Mouse (Mus musculus): ENCODE results near the gene Csmd2. TPM values are rescaled to one million over a fixed set of nuclear protein-coding genes. Genes with fewer than 3 reads are reported as not detected.

Gene Csmd2
- polyA plus RNA-seq, 1 experiment = 13.4 TPM

- Histone ChIP-seq H3K4me3 (replicated peaks; ENCODE audit: insufficient read depth, low read depth, low read length) (no peak overlapping the region), H3K4me1 (ENCODE audit: control insufficient read depth, insufficient read depth, low read length) (no peaks in the 10 kb centered on the region; the same call in 1 of the 2 replicates), H3K27me3 (ENCODE audit: control insufficient read depth, insufficient read depth, low read length) (no peaks in the 10 kb centered on the region), H3K27ac (ENCODE audit: insufficient read depth, low read length) (no peak overlapping the region)
- WGBS = 82% methylated on average over 6 of the region's 6 CpGs
- no peak for DNase-seq
- TF ChIP-seq CTCF (IDR thresholded peaks at IDR 0.05; ENCODE audit: borderline replicate concordance, insufficient read depth, low read depth, low read length) = no peak
- no peak for TF ChIP-seq POLR2A (IDR thresholded peaks at IDR 0.05; ENCODE audit: borderline replicate concordance, insufficient read depth, low read length)
Measured at GRCm38 (mm10) chr4:128368088-128368487, 380.4 kb downstream of the Csmd2 start.

DNA sequence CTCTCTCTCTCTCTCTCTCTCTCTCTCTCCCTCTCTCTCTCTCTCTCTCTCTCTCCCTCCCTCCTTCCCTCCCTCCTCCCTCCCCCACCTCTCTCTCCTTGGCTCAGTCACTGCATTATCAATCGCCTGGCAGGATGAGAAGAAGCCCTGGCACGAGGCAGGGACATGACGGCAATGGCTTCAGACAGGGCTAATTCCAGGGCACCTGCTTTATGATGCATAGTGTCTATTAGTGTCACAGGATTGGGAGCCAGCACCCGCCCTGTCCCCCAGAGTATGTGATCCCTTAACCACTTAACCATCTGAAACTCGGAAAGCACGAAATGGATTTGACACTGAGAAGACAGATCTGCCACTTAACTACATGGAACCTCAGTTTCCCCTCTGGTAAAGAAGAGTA, 384.1 kb downstream of the Csmd2 start:
- Histone ChIP-seq H3K27ac (ENCODE audit: insufficient read depth, low read length) (no peak overlapping the region), H3K27me3 (ENCODE audit: control insufficient read depth, insufficient read depth, low read length) (no peaks in the 10 kb centered on the region), H3K4me1 (ENCODE audit: control insufficient read depth, insufficient read depth, low read length) (peaks cover 6% of the 10 kb centered on the region), H3K4me3 (replicated peaks; ENCODE audit: insufficient read depth, low read depth, low read length) (no peak overlapping the region)
- no peak for DNase-seq
- 64% methylated on average over 6 of the region's 6 CpGs for WGBS
- TF ChIP-seq POLR2A (IDR thresholded peaks at IDR 0.05; ENCODE audit: borderline replicate concordance, insufficient read depth, low read length) (no peak), CTCF (IDR thresholded peaks at IDR 0.05; ENCODE audit: borderline replicate concordance, insufficient read depth, low read depth, low read length) (no peak)

DNA sequence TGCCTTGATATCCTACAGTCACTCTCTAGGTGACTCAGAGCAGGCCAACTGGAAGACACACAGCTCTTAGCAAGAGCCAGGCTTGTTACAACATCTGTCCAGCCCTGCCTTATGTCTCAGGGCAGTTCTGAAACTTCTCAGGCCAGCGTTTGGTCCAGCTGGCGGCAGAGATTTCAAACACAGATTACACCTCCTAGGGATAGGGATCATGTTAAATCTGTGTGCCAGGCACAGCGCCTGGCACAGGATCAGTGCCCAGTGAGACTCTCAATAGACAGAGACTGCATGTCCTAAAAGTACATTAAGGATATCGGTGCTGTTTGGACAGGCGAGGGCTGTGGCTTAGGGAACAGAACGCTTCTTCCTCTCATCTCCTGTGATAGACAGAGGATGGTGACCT, 385.5 kb downstream of the Csmd2 start:
- Histone ChIP-seq H3K27ac (ENCODE audit: insufficient read depth, low read length) (no peak overlapping the region), H3K4me1 (ENCODE audit: control insufficient read depth, insufficient read depth, low read length) (peaks cover 6% of the 10 kb centered on the region), H3K27me3 (ENCODE audit: control insufficient read depth, insufficient read depth, low read length) (no peaks in the 10 kb centered on the region), H3K4me3 (replicated peaks; ENCODE audit: insufficient read depth, low read depth, low read length) (no peak overlapping the region)
- TF ChIP-seq POLR2A (IDR thresholded peaks at IDR 0.05; ENCODE audit: borderline replicate concordance, insufficient read depth, low read length) = no peak
- 67% methylated on average over 6 of the region's 6 CpGs for WGBS
- DNase-seq = peak in 1 of 2 experiments; percentile 20

DNA sequence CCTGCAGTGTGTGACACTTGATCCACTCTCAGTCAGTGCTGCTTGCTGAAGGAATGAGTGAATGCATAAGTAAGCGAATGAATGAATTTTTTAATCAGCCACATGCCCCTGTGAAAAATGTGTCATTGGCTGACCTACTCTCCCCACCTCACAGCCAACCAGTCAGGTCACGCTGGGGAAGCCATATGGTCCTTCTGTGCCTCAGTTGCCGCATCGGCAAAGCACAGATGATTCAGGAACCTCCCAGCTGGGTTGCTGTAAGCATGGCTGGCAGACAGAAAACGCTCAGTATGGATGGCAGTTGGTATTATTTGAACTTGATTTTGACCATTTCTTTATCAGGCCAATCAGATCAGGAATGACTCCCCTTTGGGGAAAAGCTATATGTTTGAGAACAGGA, 386.4 kb downstream of the Csmd2 start:
- 19% methylated on average over 5 of the region's 5 CpGs for WGBS
- H3K4me3 ChIP-seq (replicated peaks; ENCODE audit: insufficient read depth, low read depth, low read length) = no peak overlapping the region
- TF ChIP-seq POLR2A (IDR thresholded peaks at IDR 0.05; ENCODE audit: borderline replicate concordance, insufficient read depth, low read length) = no peak
- DNase-seq = peak; percentile 32 to 51
- peaks cover 6% of the 10 kb centered on the region for H3K4me1 ChIP-seq (ENCODE audit: control insufficient read depth, insufficient read depth, low read length)
- H3K27me3 ChIP-seq (ENCODE audit: control insufficient read depth, insufficient read depth, low read length) = no peaks in the 10 kb centered on the region
- no peak overlapping the region for H3K27ac ChIP-seq (ENCODE audit: insufficient read depth, low read length)

DNA sequence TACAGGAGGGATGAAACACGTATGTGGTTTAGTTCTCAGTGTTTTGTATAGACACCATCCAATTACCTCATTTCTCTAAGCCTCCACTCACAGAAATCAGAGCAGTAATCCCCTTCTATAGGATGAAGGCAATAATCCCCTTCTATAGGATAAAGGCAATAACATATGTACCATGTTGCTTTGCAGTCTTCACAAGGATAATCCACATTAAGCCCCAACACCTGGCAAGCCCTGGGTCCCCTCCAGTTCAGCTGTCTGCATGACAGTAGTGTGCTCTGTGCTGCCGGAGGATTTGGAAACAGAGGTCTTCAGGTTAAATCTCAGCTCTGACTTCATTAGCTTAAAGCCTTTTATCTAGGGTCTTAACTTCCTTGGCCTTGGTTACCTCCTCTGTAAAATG, 391.3 kb downstream of the Csmd2 start:
- Histone ChIP-seq H3K4me1 (ENCODE audit: control insufficient read depth, insufficient read depth, low read length) (peaks cover 3% of the 10 kb centered on the region; the same call in 1 of the 2 replicates), H3K4me3 (replicated peaks; ENCODE audit: insufficient read depth, low read depth, low read length) (no peak overlapping the region), H3K27ac (ENCODE audit: insufficient read depth, low read length) (no peak overlapping the region), H3K27me3 (ENCODE audit: control insufficient read depth, insufficient read depth, low read length) (no peaks in the 10 kb centered on the region)
- TF ChIP-seq CTCF (IDR thresholded peaks at IDR 0.05; ENCODE audit: borderline replicate concordance, insufficient read depth, low read depth, low read length) (no peak), POLR2A (IDR thresholded peaks at IDR 0.05; ENCODE audit: borderline replicate concordance, insufficient read depth, low read length) (no peak)
- WGBS = 96% methylated on average over 2 of the region's 2 CpGs
- no peak for DNase-seq

DNA sequence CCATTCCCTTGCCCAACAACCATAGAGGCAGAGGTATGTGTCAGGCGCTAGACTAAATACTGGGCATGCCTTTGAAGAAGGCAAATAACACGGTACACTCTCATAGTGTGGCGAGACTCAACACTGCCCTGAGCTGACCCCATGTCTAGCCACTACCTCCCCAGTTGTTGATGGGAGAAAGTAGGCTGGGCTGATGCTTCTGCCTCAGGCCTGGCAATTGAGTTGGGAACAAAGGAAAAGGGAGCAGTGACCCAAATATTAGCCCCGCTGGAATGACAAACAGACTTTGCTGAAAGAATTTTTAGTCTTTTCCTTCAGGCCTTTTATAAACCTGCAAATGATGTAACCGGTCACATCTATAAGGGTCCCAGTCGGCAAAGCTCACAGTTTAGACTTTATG, 393.7 kb downstream of the Csmd2 start:
- TF ChIP-seq CTCF (IDR thresholded peaks at IDR 0.05; ENCODE audit: borderline replicate concordance, insufficient read depth, low read depth, low read length) = no peak
- 96% methylated on average over 6 of the region's 6 CpGs for WGBS

GRCm38 (mm10) chr4:128383800-128384199, 396.1 kb downstream of the Csmd2 start:
- WGBS = 89% methylated on average over 7 of the region's 7 CpGs
- no peak overlapping the region for H3K27ac ChIP-seq (ENCODE audit: insufficient read depth, low read length)
- no peak for DNase-seq
- TF ChIP-seq CTCF (IDR thresholded peaks at IDR 0.05; ENCODE audit: borderline replicate concordance, insufficient read depth, low read depth, low read length) (peak; percentile 27), POLR2A (IDR thresholded peaks at IDR 0.05; ENCODE audit: borderline replicate concordance, insufficient read depth, low read length) (no peak)
- H3K4me3 ChIP-seq (replicated peaks; ENCODE audit: insufficient read depth, low read depth, low read length) = no peak overlapping the region
- no peaks in the 10 kb centered on the region for H3K4me1 ChIP-seq (ENCODE audit: control insufficient read depth, insufficient read depth, low read length)
- H3K27me3 ChIP-seq (ENCODE audit: control insufficient read depth, insufficient read depth, low read length) = no peaks in the 10 kb centered on the region

More for the DNA sequence above, 393.7 kb downstream of the Csmd2 start:
- DNase-seq = no peak
- Histone ChIP-seq H3K27me3 (ENCODE audit: control insufficient read depth, insufficient read depth, low read length) (no peaks in the 10 kb centered on the region), H3K4me1 (ENCODE audit: control insufficient read depth, insufficient read depth, low read length) (no peaks in the 10 kb centered on the region), H3K27ac (ENCODE audit: insufficient read depth, low read length) (no peak overlapping the region), H3K4me3 (replicated peaks; ENCODE audit: insufficient read depth, low read depth, low read length) (no peak overlapping the region)

DNA sequence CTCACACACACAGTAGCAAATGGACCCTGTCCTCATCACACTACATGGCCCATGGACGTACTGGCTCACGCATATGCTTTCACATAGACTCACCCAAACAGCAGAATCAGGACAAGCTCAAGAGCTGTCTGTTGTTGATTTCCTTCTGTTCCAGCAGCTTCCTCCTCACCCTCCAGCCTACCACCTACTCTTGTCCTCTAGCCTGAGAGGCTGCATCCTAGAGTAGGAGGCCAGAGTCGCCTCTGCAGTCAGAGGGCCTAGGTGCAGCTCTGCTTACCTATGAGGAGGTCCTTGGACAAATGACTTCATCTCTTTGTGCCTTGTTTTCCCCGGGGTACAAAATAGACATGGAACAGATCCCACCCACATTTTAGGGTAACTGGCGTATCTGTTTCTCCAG, 403.8 kb downstream of the Csmd2 start:
- H3K27ac ChIP-seq (ENCODE audit: insufficient read depth, low read length) = no peak overlapping the region
- 98% methylated on average over 5 of the region's 5 CpGs for WGBS

More for the DNA sequence above, 403.8 kb downstream of the Csmd2 start:
- Histone ChIP-seq H3K4me3 (replicated peaks; ENCODE audit: insufficient read depth, low read depth, low read length) (no peak overlapping the region), H3K27me3 (ENCODE audit: control insufficient read depth, insufficient read depth, low read length) (no peaks in the 10 kb centered on the region), H3K4me1 (ENCODE audit: control insufficient read depth, insufficient read depth, low read length) (peaks cover 3% of the 10 kb centered on the region)
- DNase-seq = no peak
- TF ChIP-seq CTCF (IDR thresholded peaks at IDR 0.05; ENCODE audit: borderline replicate concordance, insufficient read depth, low read depth, low read length) = no peak
- no peak for TF ChIP-seq POLR2A (IDR thresholded peaks at IDR 0.05; ENCODE audit: borderline replicate concordance, insufficient read depth, low read length)
